Mouse (Mus musculus) C2C12 (cell line): Measurements from ENCODE around the gene Cers2.
"Not testable (repeated sequence)": the region's sequence is repeated elsewhere in the genome, so short reads cannot be mapped to it uniquely, and the experiment has no call there.

Experiments used
- CEBPB ChIP-seq: IDR thresholded peaks from one replicate; pipeline ENCODE4 v1.6.1; 2011; ENCODE audit warnings: low read depth, mild to moderate bottlenecking, control low read depth, moderate library complexity
- CTCF ChIP-seq: IDR thresholded peaks from one replicate; pipeline ENCODE4 v1.5.1; 2011; ENCODE audit not compliant: control insufficient read depth, insufficient read depth, insufficient read length
- MYOG ChIP-seq: IDR thresholded peaks from one replicate; pipeline ENCODE4 v1.6.1; 2011; ENCODE audit not compliant: control insufficient read depth, insufficient read length; ENCODE audit errors: extremely low read depth
- USF1 ChIP-seq: IDR thresholded peaks from one replicate; pipeline ENCODE4 v1.6.1; 2011; ENCODE audit warnings: low read depth, mild to moderate bottlenecking, control low read depth, moderate library complexity

DNA sequence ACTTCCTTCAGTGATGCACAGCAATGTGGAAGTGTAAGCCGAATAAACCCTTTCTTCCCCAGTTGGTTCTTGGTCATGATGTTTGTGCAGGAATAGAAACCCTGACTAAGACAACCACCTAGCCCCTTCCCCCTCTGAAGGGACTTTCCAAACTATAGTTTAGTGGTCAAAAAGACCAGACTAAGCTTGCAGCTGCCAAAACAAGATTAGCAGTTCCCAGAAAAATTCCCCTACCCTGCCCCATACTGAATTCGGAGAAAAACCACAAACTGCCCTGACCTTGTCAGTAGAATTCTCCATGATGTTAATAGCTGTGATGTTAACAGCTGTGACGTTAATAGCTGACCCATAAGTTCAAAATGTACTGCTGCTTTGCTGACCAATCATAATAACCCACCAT, 45.7 kb downstream of the Cers2 start:
- not testable (repeated sequence) for TF ChIP-seq CTCF, MYOG, USF1, CEBPB
